Mouse (Mus musculus): Measurements from ENCODE around the gene Rhno1.

DNA sequence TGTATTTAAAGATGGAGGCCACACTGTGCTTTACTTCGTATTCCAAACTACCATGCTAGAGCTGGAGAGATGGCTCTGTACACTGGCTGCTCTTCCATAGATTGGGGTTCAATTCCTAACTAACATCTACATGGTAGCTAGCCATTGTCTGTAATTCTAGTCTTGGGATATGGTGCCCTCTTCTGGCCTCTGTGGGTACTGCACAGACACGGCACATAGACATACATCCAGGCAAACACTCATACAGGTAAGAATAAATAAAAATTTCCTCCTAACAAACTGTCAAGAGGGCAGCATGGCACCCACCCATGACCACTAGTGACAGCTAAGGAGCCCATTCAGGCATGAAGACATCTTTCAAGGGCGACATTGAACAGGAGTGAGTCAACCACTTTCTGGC, 48.4 kb upstream of the Rhno1 start:
- TF ChIP-seq CTCF (IDR thresholded peaks at IDR 0.05; ENCODE audit: control insufficient read depth, insufficient read depth, insufficient read length) (peak; percentile 55), USF1 (IDR thresholded peaks at IDR 0.05; ENCODE audit: low read depth) (no peak), CEBPB (IDR thresholded peaks at IDR 0.05; ENCODE audit: low read depth) (no peak), MAX (IDR thresholded peaks at IDR 0.05) (no peak), MYOD1 (IDR thresholded peaks at IDR 0.05; ENCODE audit: control insufficient read depth, insufficient read length, low read depth) (no peak), MYOG (IDR thresholded peaks at IDR 0.05; ENCODE audit: control insufficient read depth, extremely low read depth, insufficient read length) (no peak)

All from C2C12 (cell line).